Mouse (Mus musculus) adrenal gland, adult 18-20 months (tissue): ENCODE results near the gene Fbxl18. TPM values are rescaled to one million over a fixed set of nuclear protein-coding genes. Genes with fewer than 3 reads are reported as not detected.

Experiments used
- DNase-seq, 2 experiments: peaks; one replicate each; pipeline ENCODE4 v3.0.0; 2021 to 2022; ENCODE audit warnings: low spot score in 2 of 2
- long read RNA-seq, 2 experiments: library from polyadenylated mRNA; stranded (forward); transcript quantifications; one replicate each; pipeline ENCODE4 v2.0.0; 2021
- total RNA-seq, 2 experiments: library from RNA; stranded (reverse); gene quantifications; 1 replicate in 1 of 2; 2 replicates in 1 of 2; pipeline ENCODE4 v1.2.3; 2021

Gene Fbxl18
- 1 to 10 TPM; 8.0 to 9.5 TPM for total RNA-seq
- long read RNA-seq, experiment 1, full-length matches to known transcripts, result 4 of 11 reads
- long read RNA-seq, experiment 1, partial matches to known transcripts, result 0 of 11 reads
- long read RNA-seq, experiment 1, other reads (novel, unspliced or antisense), result 7 of 11 reads
- long read RNA-seq, experiment 2, full-length matches to known transcripts, result 3 of 7 reads
- long read RNA-seq, experiment 2, partial matches to known transcripts, result 2 of 7 reads
- long read RNA-seq, experiment 2, other reads (novel, unspliced or antisense), result 2 of 7 reads

DNA sequence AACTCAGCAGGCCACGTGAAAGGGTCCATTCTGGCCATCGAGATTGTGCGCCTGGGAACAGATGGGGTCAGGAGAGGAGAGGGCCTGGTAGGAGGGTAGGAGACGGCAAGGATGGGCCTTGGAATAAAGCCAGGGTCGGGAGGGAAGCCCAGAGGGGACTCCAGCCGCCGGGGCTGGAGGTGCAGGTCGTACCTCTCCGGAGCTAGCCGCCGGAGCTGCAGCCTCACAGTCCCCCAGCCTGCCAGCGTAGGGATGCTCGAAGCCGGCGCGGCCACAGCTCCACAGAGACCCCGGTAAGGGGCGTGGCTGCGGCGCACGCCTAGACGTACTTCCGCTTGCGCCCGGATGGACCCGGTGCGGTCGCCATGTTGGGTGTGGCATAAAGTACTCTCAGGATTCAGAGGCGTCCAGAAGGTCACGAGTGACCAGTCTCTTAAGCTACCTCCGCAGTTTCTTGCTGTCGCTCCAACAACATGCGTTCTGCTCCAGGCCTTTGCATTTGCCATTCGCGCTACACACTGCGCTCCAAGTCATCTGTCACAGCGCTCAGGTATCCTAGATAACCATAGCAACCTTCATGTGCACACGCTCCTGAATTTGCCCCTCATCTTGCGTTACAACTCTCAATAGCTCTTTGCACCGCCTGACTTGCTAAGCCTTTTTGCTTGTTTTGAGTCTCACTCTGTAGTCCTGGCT is at the start of gene Fbxl18:
Gene Fbxl18 (minus strand): TSS at position 504 of the 696 bp plus-strand sequence.
- peak; percentile 86 to 91 for DNase-seq

DNA sequence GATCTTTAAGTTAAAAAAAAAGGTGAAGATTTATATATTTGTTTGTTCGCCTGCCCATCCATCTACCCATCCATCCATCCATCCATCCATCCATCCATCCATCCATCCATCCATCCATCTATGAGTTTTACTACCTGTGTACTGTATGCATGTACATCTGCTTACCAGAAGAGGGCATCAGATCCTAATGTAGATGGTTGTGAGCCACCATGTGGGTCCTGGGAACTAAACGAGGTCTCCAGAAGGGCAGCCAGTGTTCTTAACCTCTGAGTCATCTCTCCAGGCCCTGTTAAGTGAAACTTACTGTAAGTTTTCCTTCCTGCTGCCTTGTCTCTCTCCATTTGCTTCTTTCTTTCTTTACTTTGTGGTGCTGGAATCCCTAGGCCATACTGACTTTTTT is 45.2 kb upstream of the Fbxl18 start:
- DNase-seq, result no peak

DNA sequence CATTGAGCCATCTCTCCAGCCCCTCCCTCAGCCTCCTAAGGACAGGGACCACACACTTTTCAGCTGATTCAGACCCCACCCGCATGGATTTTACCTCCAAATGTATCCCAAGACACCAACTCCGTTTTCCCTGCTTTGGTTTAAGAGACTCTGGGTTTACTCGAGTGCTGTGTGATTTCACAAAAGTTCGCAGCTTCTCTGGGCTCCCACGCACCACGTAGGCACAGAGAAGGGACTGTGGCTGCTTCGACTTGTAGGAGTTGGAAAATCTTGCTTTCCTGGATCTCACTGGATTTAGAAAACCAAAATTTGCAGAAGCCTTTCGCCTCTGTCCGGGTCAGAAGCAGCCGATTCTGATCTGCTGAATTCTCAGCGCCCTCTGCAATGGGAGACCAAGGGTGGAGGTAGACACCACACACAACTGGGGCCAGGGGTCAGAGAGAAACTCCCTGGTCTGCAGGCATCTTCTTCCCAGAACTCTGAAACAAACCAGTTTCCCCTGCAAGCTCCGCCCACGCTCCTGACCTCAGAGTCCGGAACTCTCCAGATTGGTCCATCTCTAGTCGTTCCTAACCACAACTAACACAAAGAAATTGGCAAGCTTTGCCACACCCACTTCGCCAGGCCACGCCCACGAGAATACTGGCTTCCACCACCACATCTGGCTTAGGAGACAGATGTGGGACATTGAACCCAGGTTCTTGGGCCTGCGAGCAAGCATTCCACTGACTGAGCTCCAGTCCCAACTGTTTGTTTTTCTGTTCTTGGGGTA is 42.9 kb upstream of the Fbxl18 start:
- DNase-seq, result no peak

DNA sequence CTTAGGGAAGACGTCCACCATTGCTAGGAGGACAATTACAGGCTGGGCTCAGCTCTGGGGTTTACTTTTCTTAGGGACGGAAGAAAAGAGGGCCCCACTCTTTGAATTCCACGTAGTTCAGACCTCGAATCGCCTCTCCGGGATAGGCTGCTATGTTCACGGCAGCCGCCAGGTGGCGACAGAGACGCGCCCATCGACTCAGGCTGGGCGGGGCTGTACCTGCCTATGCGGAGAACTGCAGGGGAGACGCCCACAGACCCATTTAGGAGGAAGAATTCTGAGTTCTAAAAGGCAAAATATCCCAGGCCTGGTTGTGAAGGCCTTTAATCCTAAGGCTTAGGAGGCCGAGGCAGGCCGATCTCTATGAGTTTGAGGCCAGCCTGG is 41.1 kb upstream of the Fbxl18 start:
- peak; percentile 88 to 94 for DNase-seq

DNA sequence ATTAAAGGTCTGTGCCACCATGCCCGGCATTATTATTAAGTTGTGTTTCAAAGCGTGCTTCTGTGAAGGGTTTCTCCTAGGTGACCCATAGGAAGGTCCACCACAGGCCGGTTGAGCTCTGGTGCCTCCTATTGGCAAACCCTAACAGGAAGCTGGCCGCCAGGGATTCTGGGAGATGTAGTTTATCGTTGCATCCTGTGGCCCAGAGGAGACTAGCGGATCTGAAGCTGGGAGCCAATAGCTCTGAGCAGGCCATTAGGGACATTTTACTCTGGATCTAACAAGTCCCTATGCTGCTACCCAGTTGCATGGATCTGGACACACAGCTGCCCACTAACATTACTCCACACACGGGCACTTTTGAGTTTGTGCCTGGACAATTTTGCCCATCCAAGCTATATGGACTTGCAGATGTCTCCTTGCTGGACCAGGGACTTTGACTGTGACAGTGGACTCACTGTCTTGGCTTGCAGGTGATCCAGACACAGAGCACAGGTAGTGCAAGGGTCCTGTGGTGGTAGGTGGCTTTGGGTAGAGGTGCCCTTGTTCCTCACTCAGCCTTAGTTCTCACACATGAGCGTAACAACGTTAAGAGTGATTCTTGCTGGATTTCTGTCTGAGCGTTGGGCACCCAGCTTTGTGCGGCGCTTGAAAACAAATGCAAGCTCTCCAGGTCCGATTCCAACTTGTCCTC is 40.6 kb upstream of the Fbxl18 start:
- peak; percentile 49 to 60 for DNase-seq

DNA sequence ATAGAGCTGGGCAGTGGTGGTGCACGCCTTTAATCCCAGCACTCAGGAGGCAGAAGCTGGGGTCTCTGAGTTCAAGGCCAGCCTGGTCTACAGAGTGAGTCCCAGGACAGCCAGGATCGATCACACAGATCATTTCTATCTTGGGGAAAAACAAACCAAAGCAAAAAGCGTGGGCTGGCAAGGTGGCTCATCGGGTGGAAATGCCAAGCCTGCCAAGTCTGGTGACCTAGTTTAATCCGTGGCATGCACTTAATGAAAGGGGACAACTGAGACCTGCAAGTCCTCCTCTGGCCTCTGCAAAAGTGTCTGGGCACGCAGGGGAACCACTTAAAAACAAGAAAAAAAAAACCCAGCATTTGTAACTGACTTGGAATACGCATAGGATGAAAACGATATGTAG is 37.5 kb upstream of the Fbxl18 start:
- no peak for DNase-seq

DNA sequence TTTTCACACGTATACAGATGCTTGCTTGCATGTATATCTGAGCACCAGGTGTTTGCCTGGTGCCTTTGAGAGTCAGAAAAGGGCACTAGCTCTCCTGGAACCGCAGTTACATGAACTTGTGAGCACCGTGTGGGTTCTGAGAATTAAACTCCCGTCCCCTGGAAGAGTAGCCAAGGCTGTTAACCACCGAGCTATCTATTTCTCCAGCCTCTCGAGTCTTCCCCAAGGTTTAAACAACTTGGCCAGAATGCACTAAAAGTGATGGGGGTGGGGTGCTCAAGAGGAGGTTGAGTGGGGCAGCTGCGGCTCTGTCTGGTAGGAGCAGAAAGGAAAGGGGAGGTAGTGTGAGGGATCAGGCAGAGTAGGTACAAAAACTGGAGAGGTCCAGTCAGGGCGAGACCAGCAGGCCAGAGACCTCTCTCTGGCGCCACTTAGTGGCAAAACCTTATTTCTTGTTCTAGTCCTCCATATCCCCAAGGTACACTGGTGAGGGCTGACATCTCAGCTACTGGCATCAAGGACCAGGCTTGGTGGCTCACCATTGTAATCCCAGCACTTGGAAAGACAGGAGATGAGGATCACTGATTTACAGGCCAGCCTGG is 37.0 kb upstream of the Fbxl18 start:
- DNase-seq, result peak; percentile 68 to 80

DNA sequence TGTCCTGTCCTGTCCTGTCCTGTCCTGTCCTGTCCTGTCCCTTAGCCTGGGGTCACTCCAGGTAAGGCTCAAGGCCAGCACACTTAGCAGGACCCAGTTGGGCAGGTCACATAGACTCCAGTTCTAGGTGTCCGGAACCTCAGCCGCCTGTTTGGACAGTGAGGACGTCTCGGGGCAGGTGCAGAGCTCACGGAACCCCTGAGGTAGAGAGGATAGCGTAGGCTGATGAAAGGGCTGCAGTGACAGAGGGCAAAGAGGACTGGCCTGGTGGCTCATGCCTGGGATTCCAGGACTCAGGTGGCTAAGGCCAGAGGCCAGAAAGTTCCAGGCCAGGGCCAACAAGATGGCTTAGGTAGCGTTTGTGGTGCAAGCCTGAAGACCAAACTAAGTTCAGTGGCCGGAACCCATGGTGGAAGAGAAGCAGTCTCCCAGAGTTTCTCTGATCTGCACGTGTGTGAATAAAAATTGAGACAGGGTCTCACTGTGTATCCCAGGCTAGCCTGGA is 36.1 kb upstream of the Fbxl18 start:
- no peak for DNase-seq

DNA sequence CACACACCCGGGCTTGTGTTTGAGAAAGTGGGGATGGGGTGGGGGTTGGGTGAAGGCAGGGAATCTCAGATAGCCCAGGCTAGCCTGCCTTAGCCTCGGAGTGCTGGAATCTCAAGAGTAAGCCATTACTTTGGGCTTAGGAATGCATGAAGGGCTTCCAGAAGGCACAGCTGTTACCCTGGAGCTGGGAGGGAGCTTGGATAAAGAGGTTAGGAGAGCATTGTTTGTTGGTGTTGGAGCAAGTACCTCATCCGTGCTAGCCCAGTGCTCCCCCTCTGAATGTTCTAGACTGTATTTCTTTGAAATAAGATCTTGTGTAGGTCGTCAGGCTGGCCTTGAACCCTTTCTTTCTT is 34.2 kb upstream of the Fbxl18 start:
- no peak for DNase-seq

DNA sequence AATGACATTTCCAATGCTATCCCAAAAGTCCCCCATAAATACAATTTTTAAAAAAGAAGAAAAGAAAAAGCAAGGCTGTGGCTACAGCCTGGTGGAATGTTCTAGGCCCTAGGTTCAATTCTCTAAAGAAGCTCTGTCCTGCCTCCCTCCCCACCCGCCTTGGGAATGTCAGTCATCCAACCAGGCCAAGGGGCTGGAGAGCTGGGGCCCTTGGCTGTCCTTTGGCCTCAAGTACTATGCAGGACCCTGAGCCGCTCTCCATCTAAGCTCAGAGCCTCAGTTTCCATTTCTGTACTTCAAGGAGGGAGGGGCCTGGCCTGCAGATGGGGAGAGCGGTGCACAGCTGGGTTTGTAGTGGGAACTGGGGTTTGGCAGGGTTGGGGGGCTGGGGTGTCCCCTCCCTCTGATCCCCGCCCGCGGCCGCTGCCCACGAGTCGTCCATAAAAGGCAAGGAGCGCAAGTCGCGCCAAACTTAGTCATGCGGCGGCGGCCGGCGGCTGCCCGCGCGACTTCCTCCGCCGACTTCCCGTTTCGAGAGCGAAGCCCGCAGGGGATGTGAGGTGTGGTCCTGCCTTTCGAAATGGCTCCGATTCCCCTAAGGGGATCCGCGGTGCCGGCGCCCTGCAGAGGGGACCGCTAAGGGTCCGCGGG is 33.7 kb upstream of the Fbxl18 start:
- DNase-seq, result peak; percentile 76 to 83

DNA sequence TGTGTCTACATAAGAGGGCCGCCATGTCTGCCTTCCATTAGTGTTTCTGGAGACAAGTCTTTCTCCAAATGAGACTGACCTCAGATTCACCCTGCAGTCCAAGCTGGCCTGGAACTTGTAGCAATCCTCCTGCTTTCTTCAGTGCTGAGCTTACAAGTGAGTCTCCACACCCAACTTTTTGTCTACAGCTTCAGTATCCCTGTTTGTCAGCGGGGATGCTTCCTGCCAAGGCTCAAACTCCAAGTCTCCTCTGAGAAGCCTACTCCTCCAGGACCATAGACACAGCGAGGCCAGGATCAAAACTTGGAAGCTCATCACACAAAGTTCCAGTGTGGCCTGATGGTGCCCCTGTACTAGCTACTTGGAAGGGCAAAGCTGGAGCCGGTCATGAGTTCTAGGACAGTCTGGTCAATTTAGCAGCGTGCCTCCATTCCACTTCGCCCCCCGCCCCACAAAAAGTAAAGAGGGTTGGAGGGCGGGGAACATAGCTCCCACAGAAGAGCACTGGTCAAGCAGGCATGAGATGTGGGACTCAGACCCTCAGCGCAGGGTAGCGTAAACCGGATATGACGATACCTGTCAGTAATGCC is 32.2 kb upstream of the Fbxl18 start:
- DNase-seq, result no peak

DNA sequence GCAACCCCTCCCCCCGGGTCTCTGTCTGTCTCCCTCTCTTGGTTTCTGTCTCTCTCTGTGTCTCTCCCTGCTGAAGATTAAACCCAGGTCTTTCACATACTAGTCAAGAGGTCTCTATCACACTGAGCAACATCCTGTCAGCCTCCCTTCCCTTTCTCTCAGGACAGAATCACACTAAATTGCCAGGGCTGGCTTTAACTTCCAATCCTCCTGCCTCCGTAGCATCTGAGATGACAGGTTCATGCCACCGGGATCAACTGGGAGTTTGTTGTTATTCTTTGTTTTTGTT is 31.7 kb upstream of the Fbxl18 start:
- no peak for DNase-seq

DNA sequence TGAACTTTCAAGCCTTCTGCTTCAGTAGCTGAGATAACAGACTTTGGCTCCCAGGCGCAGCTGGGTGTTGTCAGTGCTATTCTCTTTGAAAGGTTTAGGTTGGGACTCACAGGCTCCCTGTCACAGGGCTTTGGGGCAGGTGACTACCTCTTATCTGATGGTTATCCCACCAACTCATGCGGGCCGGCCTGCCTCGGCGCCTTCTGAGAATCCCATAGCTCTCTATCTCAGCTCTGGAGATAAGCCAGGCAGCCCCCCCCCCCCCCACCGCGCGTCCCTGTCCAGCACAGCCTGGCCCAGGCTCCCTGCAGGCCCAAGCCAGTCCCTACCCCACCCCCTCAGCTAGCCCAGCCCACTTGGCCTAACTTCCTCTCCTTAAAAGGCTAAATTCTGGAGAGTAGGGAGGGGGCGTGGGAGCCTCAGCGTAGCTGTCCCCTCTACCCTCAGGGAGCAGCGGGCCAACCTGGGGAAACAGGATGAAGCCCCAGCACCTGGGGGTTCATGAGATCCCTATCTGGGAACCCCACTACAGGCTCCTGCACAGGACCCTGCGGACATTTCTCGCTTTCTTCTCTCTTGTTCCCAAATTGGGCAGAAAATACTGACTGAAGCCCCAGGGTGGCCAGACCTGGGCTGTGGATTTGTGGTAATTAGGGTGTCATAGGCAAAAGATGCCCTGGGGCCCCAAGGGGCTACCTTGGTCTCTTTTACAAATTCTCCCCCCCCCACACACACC is 31.2 kb upstream of the Fbxl18 start:
- no peak for DNase-seq

DNA sequence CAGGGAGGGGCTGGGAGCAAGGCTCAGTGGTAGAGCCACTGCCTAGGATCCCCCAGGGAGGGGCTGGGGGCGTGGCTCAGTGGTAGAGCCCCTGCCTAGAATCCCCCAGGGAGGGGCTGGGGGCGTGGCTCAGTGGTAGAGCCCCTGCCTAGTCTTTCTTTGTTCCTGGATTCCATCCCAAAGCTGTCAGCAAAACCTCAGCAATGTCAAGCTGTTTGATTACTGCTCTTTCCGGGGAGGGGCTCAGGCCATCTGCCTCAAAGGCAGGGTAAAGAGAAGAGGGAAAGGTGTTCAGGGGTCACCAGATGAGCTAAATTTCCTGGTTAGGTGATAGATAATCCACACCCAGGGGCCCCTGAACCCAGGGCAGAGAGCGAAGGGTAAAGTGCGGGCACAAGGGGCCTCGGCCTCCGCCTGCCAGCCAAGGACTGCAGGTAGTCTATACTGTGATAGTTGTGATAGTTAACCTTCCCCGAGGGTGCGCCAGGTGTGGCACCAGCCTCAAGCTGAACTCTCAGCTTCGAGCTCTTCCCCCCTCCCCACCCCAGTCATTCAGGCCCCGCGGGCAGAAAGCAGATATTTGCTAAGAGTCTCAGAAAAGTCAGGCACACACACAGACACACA is 29.2 kb upstream of the Fbxl18 start:
- no peak for DNase-seq

DNA sequence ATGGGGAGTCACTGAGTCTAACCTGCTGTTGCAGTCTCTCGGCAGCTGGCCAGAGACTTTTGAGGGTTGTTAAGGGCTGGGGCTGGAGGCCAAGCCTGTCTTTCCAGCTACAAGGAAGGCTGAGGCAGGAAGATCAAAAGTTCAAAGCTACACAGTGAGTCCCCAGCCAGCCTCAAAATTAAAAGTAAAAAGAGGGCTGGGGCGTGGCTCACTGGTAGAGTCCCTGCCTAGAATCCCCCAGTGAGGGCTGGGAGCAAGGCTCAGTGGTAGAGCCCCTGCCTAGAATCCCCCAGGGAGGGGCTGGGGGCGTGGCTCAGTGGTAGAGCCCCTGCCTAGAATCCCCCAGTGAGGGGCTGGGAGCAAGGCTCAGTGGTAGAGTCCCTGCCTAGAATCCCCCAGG is 28.6 kb upstream of the Fbxl18 start:
- DNase-seq, result no peak

DNA sequence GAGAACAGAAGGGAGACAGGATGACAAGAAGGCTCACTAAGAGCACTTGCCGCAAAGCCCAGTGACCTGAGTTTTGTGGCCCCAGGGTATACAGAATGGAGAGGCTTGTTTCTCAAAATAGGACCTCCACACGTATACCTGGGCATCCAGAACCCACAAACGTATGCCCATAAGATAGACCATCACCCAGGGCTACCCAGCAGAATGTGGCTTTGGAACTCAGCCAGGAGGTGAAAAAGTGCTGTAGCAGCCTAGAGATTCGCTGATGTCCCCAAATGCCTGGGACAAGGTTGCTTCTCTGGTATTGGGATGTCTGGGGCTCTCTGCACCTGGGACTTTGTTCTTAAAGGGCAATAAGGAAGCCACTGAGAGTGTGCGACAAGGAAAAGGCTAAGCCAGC is 27.0 kb upstream of the Fbxl18 start:
- DNase-seq, result no peak

DNA sequence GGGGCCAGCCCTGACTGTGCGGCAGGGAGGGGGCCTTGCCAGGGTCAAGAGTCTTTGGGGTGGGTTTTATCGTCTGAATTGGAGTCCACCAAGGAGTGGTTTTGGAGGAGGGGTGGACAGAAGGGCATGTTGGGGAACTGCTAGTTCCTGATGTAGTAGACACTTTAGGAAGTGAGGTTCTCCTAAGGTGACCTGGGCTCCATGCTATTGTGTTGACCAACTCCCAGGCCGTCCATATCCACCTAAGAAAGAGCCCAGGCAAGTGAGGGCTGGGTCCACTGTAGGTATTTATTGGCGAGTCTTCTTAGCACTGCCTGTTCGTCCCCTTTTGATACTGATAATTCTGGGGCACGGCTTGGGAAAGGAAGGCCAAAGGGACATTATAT is 25.8 kb upstream of the Fbxl18 start:
- DNase-seq, result no peak

DNA sequence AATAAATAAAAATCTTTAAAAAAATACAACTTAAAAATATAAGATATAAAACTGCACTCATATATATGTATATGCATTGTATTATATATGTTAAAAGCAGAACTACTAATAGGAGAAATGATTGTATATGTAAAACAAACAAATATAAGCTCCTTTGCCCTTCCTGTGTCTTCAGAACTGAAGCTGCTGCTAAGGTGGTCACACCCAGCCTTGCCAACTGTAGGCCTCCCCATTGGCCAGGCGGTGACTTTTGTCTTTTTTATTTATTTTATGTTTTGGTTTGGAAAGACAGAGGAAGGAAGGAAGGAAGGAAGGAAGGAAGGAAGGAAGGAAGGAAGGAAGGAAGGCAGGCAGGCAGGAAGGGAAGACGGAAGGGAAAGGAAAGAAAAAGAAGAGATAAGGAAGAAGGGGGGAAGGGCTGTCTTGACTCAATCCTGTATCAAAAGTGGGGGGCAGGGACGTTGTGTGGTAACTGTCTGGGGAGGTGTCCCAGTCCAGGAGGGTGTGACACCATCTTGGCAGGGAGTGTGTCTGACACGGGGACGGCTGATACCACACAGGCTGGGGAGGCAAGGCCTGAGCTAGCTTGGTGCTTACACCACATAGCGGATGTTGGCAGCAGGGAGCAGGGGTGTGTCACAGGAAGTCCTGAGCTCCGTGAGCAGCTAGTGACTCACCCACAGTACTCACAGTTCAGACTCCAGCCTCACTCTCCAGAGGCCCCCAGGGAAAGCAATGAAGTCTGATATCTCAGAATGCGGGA is 25.3 kb upstream of the Fbxl18 start:
- DNase-seq, result peak; percentile 61 to 70
